Mouse (Mus musculus) small intestine, adult 2 months (tissue): Measurements from ENCODE around the gene Npm1.

Source experiments
- CTCF ChIP-seq: fragments of 200-500 bp; IDR thresholded peaks from 2 replicates; pipeline ENCODE4 v1.5.1; 2012; ENCODE audit warnings: low read depth, mild to moderate bottlenecking, control low read depth, inconsistent platforms, low read length, moderate library complexity, mixed read lengths; ENCODE audit not compliant: insufficient replicate concordance, insufficient read length; ENCODE audit errors: extremely low read depth
- POLR2A ChIP-seq: fragments of 200-500 bp; IDR thresholded peaks from 2 replicates; pipeline ENCODE4 v1.6.1; 2012; ENCODE audit warnings: low read depth, mild to moderate bottlenecking, control low read depth, inconsistent platforms, low read length, moderate library complexity

DNA sequence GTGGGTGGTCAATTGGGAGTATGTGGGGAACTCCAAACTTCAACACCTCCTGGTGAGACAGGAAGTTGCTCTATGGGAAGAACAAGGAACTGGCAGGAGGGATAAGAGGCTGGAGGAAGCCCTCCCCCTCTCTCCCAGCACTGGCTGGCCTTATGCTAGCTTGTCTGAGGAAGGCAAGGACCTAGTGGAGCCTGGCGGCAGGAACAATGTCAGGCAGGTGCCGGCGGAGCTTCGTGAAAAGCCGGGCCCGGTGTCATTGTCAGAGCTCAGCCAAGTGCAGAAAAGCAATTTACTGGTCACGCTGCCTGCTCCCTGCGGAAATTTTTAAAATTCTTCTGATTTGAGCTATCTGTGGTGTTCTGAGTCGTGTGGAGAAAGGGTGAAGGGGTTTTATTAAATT lies 19.1 kb downstream of the Npm1 start:
- no peak for TF ChIP-seq CTCF
- TF ChIP-seq POLR2A: no peak
